Mouse (Mus musculus) heart, embryonic 15.5 days (tissue): ENCODE results near the gene A930002H24Rik. TPM values are rescaled to one million over a fixed set of nuclear protein-coding genes. Genes with fewer than 3 reads are reported as not detected.
A peak's percentile ranks its signal among the peaks of the same experiment; 100 is the strongest.
"Not testable (repeated sequence)": the region's sequence is repeated elsewhere in the genome, so short reads cannot be mapped to it uniquely, and the experiment has no call there.

ENCODE experiments used
- ATAC-seq: fragments of 200-750 bp; cut with Nextera tagmentation; replicated peaks from 2 replicates; pipeline ENCODE4 v1.8.0; 2017; ENCODE audit warnings: low read depth, moderate TSS enrichment; ENCODE audit not compliant: insufficient number of reproducible peaks, insufficient read depth, low FRiP score
- H3K27ac ChIP-seq: fragments of 300-500 bp; sonication (generic); 2 replicates; pipeline ENCODE4 v1.5.1; 2015; ENCODE audit warnings: mild to moderate bottlenecking, inconsistent platforms
- H3K27me3 ChIP-seq: fragments of 300-500 bp; sonication (generic); 2 replicates; pipeline ENCODE4 v1.6.1; 2015; ENCODE audit warnings: inconsistent platforms
- H3K36me3 ChIP-seq: fragments of 300-500 bp; sonication (generic); 2 replicates; pipeline ENCODE4 v1.6.1; 2015; ENCODE audit warnings: mild to moderate bottlenecking, inconsistent platforms
- H3K4me1 ChIP-seq: fragments of 300-500 bp; sonication (generic); replicated peaks from 2 replicates; pipeline ENCODE4 v1.6.1; 2015; ENCODE audit warnings: inconsistent platforms
- H3K4me2 ChIP-seq: fragments of 300-500 bp; sonication (generic); 2 replicates; pipeline ENCODE4 v1.6.1; 2015; ENCODE audit warnings: inconsistent platforms, mild to moderate bottlenecking, moderate library complexity
- H3K4me3 ChIP-seq: fragments of 300-500 bp; sonication (generic); 2 replicates; pipeline ENCODE4 v1.5.1; 2015; ENCODE audit warnings: mild to moderate bottlenecking, inconsistent platforms
- H3K9ac ChIP-seq: fragments of 300-500 bp; sonication (generic); 2 replicates; pipeline ENCODE4 v1.6.1; 2015; ENCODE audit warnings: mild to moderate bottlenecking, inconsistent platforms
- H3K9me3 ChIP-seq: fragments of 300-500 bp; sonication (generic); replicated peaks from 2 replicates; pipeline ENCODE4 v1.6.1; 2016; ENCODE audit warnings: inconsistent platforms
- WGBS: fragments of 180-500 bp; shearing (Covaris S2); methylation state at CpG from one replicate; pipeline ENCODE4 v1.1.7; 2015; ENCODE audit warnings: mixed read lengths; 5-methylcytosine and 5-hydroxymethylcytosine counted together
- polyA plus RNA-seq: library from polyadenylated mRNA; unstranded; fragments of >200 nt; fragmentation: Nextera tagmentation; extraction: Ambion mirVana; gene quantifications from 2 replicates; pipeline ENCODE4 v1.2.1, GENCODE M21; 2015

A930002H24Rik gene
- polyA plus RNA-seq, 1 experiment from 2014 or later: 2.8 TPM

DNA sequence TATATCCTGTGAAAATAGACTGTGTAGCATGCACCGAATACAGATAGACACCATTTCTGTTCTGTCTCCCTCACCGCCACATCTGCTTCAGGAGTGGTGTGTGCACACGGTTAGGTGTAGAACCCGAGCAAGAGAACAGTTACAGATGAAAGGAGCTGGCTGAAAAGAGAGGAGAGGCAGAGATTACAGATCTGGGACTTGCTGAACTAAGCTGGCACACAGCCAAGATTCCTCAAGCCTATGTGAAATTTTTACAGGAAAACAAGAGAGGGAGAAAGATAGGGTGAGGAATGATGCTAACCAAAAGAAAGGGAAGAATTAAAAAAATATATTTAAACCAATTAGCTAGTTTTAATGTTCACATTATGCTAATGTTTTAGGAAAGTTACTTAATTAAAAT lies 2.6 kb downstream of the A930002H24Rik start:
- no peak for ATAC-seq
- Histone ChIP-seq H3K36me3 (no peaks in the 10 kb centered on the region), H3K4me2 (no peak overlapping the region), H3K9ac (no peak overlapping the region), H3K9me3 (no peaks in the 10 kb centered on the region), H3K4me3 (no peak overlapping the region), H3K27me3 (no peaks in the 10 kb centered on the region), H3K27ac (no peak overlapping the region), H3K4me1 (peaks cover 9% of the 10 kb centered on the region; the same call in 1 of the 2 replicates)
- 28% methylated on average over 4 of the region's 4 CpGs for WGBS

GRCm38 (mm10) chr17:63857023-63857544 lies 6.5 kb downstream of the A930002H24Rik start:
- Histone ChIP-seq H3K36me3 (no peaks in the 10 kb centered on the region), H3K4me2 (no peak overlapping the region), H3K9me3 (no peaks in the 10 kb centered on the region), H3K27me3 (no peaks in the 10 kb centered on the region), H3K4me1 (peaks cover 3% of the 10 kb centered on the region; the same call in 1 of the 2 replicates), H3K27ac (no peak overlapping the region), H3K4me3 (no peak overlapping the region), H3K9ac (no peak overlapping the region)
- ATAC-seq: no peak
- 82% methylated on average over 7 of the region's 7 CpGs for WGBS

DNA sequence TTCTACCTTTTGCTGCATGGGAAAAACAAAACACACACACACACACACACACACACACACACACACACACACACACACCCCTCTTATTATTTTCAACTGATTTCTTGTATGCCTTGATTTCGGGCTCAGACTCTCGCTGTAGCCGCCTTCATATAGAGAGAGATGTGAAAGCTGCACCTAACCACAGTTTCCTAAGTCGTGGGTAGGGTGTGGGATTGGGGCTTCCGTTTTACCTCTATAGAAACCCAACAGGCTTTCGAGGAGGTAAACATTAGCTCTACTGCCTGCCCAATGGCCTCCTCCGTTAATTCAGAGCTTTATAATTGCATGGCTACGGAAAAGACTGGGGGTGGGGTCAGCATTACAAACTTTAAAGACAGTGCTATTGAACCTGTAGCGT lies 13.6 kb downstream of the A930002H24Rik start:
- ATAC-seq: no peak
- 86% methylated on average over 9 of the region's 9 CpGs for WGBS
- Histone ChIP-seq H3K27me3 (no peaks in the 10 kb centered on the region), H3K4me3 (peak overlapping the region; percentile 79), H3K9ac (no peak overlapping the region), H3K4me2 (peak overlapping the region; percentile 70), H3K36me3 (no peaks in the 10 kb centered on the region), H3K27ac (no peak overlapping the region), H3K4me1 (peaks cover 3% of the 10 kb centered on the region; the same call in 1 of the 2 replicates), H3K9me3 (no peaks in the 10 kb centered on the region)

GRCm38 (mm10) chr17:63849566-63849965 lies 14.0 kb downstream of the A930002H24Rik start:
- H3K9ac ChIP-seq: peak overlapping the region; percentile 78
- H3K27ac ChIP-seq: peak overlapping the region; percentile 51
- ATAC-seq: peak; percentile 97
- H3K9me3 ChIP-seq: no peaks in the 10 kb centered on the region
- peak overlapping the region; percentile 70 for H3K4me2 ChIP-seq
- WGBS: under 1% methylated on average over 22 of the region's 22 CpGs
- peak overlapping the region; percentile 79 for H3K4me3 ChIP-seq
- H3K4me1 ChIP-seq: peaks cover 3% of the 10 kb centered on the region; the same call in 1 of the 2 replicates
- no peaks in the 10 kb centered on the region for H3K36me3 ChIP-seq
- H3K27me3 ChIP-seq: no peaks in the 10 kb centered on the region

- ATAC-seq: peak; percentile 24; the same call in 1 of the 2 replicates
Measured at GRCm38 (mm10) chr17:63849151-63849550, 14.4 kb downstream of the A930002H24Rik start.

GRCm38 (mm10) chr17:63845766-63846165 lies 17.8 kb downstream of the A930002H24Rik start:
- not testable (repeated sequence) for H3K4me2 ChIP-seq, H3K4me3 ChIP-seq, ATAC-seq, H3K4me1 ChIP-seq, H3K9ac ChIP-seq, H3K27me3 ChIP-seq, H3K27ac ChIP-seq, H3K9me3 ChIP-seq, H3K36me3 ChIP-seq
- 93% methylated on average over 3 of the region's 3 CpGs for WGBS

More at GRCm38 (mm10) chr17:63849151-63849550, 14.4 kb downstream of the A930002H24Rik start:
- WGBS: 5% methylated on average over 6 of the region's 6 CpGs
- peak overlapping the region; percentile 79 for H3K4me3 ChIP-seq
- peak overlapping the region; percentile 70 for H3K4me2 ChIP-seq
- H3K9me3 ChIP-seq: no peaks in the 10 kb centered on the region
- peak overlapping the region; percentile 78 for H3K9ac ChIP-seq
- peak overlapping the region; percentile 51 for H3K27ac ChIP-seq
- H3K27me3 ChIP-seq: no peaks in the 10 kb centered on the region
- no peaks in the 10 kb centered on the region for H3K36me3 ChIP-seq
- peaks cover 3% of the 10 kb centered on the region; the same call in 1 of the 2 replicates for H3K4me1 ChIP-seq

DNA sequence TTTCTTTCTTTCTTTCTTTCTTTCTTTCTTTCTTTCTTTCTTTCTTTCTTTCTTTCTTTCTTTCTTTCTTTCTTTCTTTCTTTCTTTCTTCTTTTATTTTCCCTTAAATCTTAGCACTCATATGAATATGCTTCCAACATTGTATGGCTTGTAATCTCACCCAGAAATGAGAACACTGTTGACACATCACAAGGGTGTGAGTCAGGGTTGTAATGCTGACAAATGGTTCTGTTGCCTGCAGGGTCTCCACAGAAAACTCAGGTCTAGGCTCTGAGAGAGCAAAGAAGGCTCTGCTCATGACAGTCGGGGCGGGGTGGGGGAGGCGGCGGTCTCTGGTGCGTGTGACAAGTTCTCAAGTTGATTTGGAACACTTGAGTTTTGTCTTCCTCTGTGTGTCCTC lies 18.7 kb downstream of the A930002H24Rik start:
- no peak for ATAC-seq

GRCm38 (mm10) chr17:63842226-63842625 lies 21.4 kb downstream of the A930002H24Rik start:
- ATAC-seq: no peak

More for the DNA sequence above, 18.7 kb downstream of the A930002H24Rik start:
- Histone ChIP-seq H3K36me3 (no peaks in the 10 kb centered on the region), H3K4me2 (no peak overlapping the region), H3K27ac (no peak overlapping the region), H3K27me3 (no peaks in the 10 kb centered on the region), H3K9ac (no peak overlapping the region), H3K9me3 (no peaks in the 10 kb centered on the region), H3K4me1 (peaks cover 3% of the 10 kb centered on the region; the same call in 1 of the 2 replicates), H3K4me3 (no peak overlapping the region)
- 67% methylated on average over 5 of the region's 5 CpGs for WGBS

GRCm38 (mm10) chr17:63839636-63840269 lies 23.8 kb downstream of the A930002H24Rik start:
- no peak for ATAC-seq
- WGBS: 95% methylated on average over 3 of the region's 3 CpGs
- H3K36me3 ChIP-seq: no peaks in the 10 kb centered on the region

More at GRCm38 (mm10) chr17:63842226-63842625, 21.4 kb downstream of the A930002H24Rik start:
- no peaks in the 10 kb centered on the region for H3K4me1 ChIP-seq
- no peak overlapping the region for H3K27ac ChIP-seq
- no peaks in the 10 kb centered on the region for H3K27me3 ChIP-seq
- no peak overlapping the region for H3K9ac ChIP-seq
- no peak overlapping the region for H3K4me3 ChIP-seq
- no peaks in the 10 kb centered on the region for H3K36me3 ChIP-seq
- H3K9me3 ChIP-seq: no peaks in the 10 kb centered on the region
- WGBS: 69% methylated on average over 1 of the region's 1 CpGs
- no peak overlapping the region for H3K4me2 ChIP-seq

GRCm38 (mm10) chr17:63838144-63838543 lies 25.4 kb downstream of the A930002H24Rik start:
- Histone ChIP-seq H3K9ac (no peak overlapping the region), H3K4me1 (no peaks in the 10 kb centered on the region), H3K36me3 (no peaks in the 10 kb centered on the region), H3K9me3 (no peaks in the 10 kb centered on the region), H3K4me3 (no peak overlapping the region), H3K27me3 (no peaks in the 10 kb centered on the region), H3K27ac (no peak overlapping the region), H3K4me2 (no peak overlapping the region)
- WGBS: 84% methylated on average over 8 of the region's 8 CpGs
- ATAC-seq: no peak

More at GRCm38 (mm10) chr17:63839636-63840269, 23.8 kb downstream of the A930002H24Rik start:
- no peaks in the 10 kb centered on the region for H3K9me3 ChIP-seq
- no peaks in the 10 kb centered on the region for H3K27me3 ChIP-seq
- no peaks in the 10 kb centered on the region for H3K4me1 ChIP-seq
- no peak overlapping the region for H3K27ac ChIP-seq
- no peak overlapping the region for H3K9ac ChIP-seq
- no peak overlapping the region for H3K4me3 ChIP-seq
- no peak overlapping the region for H3K4me2 ChIP-seq

GRCm38 (mm10) chr17:63836641-63837040 lies 26.9 kb downstream of the A930002H24Rik start:
- H3K9me3 ChIP-seq: no peaks in the 10 kb centered on the region
- no peaks in the 10 kb centered on the region for H3K27me3 ChIP-seq
- H3K9ac ChIP-seq: no peak overlapping the region
- no peak for ATAC-seq
- H3K36me3 ChIP-seq: no peaks in the 10 kb centered on the region
- H3K27ac ChIP-seq: no peak overlapping the region
- H3K4me1 ChIP-seq: no peaks in the 10 kb centered on the region
- H3K4me3 ChIP-seq: no peak overlapping the region
- H3K4me2 ChIP-seq: no peak overlapping the region
- 69% methylated on average over 8 of the region's 8 CpGs for WGBS
